Mouse (Mus musculus) megakaryocyte, embryonic 14.5 days (primary cell): ENCODE results near the gene Tmsb15b1.
"Not testable (repeated sequence)": the region's sequence is repeated elsewhere in the genome, so short reads cannot be mapped to it uniquely, and the experiment has no call there.

Experiments
- FLI1 ChIP-seq: IDR thresholded peaks from 2 replicates; pipeline ENCODE4 v1.6.1; 2012; ENCODE audit warnings: low read length, inconsistent platforms, mixed read lengths
- GATA1 ChIP-seq: IDR thresholded peaks from 3 replicates; pipeline ENCODE4 v1.6.1; 2012; ENCODE audit warnings: mixed read lengths, low read length, inconsistent platforms, borderline replicate concordance

DNA sequence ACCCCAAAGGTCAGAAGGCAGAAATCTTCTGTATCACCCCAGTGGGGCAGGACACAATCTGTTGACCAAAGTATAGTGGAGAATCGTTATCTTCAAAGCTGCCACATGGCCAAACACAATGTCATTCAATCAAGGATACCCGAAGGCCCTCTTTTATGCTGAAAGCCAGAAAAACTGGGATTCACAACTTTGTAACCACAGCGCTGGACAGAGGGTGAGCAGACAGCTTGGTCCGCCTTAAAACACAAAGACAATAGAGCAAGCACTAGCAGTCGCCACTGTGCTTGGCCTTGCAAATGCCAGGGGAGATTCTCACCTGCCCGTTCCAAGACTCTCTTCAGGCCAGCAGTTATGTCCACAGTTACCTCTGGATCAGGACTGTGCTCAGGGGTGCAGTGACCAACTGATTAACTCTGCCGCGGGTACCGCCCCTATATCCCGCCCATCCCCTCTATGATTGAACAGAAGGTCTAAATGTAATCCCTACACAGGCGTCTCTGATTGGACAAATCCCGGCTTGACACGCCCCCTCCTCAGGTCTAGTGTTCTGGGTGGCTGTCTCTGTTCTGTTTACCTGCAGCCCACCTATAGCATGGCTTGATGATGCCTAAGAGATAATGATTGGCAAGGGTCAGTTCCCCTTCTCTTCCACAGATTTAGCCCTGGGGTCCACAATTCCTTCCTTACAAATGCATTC lies 18.9 kb downstream of the Tmsb15b1 start:
- not testable (repeated sequence) for TF ChIP-seq GATA1, FLI1
